Comparison of ENCODE assay signal across 16 mouse cellular contexts in genomic region chr6:51442191-51442835, GRCm38 (mm10). TPM values are rescaled to one million over a fixed set of nuclear protein-coding genes. Genes with fewer than 3 reads are reported as not detected.
A peak's percentile ranks its signal among the peaks of the same experiment; 100 is the strongest.
DNase-seq lines count a peak whose midpoint lies in the region; ATAC-seq and TF ChIP-seq lines count a peak whose summit lies in the region.
"Had no signal": no experiment of that assay in that cellular context is flagged by ENCODE, and none has a peak within 500 bp of the region (broad histone marks: within the 10 kb centered on the region; RNA-seq: fewer than 3 reads in every experiment).

No protein-coding gene starts in this region.

- ATAC-seq in intestine, embryonic 16.5 days = peak; percentile 53; the same call in 1 of the 2 replicates
- ATAC-seq in intestine, postnatal 0 days = no peak
- ATAC-seq in CD4-positive, CD25-positive, alpha-beta regulatory T cell, adult 4 months = peak; percentile 43
- no peak for ATAC-seq in hindbrain, embryonic 11.5 days (ENCODE audit: low FRiP score)
- ATAC-seq: intestine, embryonic 15.5 days; lung, postnatal 0 days; midbrain, embryonic 13.5 days had no signal

- no peaks in the 10 kb centered on the region for H3K9me3 ChIP-seq in intestine, embryonic 16.5 days (ENCODE audit: control insufficient read depth, low read length)
- H3K9me3 ChIP-seq in intestine, postnatal 0 days (ENCODE audit: control insufficient read depth) = no peaks in the 10 kb centered on the region
- no peaks in the 10 kb centered on the region for H3K9me3 ChIP-seq in hindbrain, embryonic 11.5 days (ENCODE audit: control insufficient read depth, low read length)
- H3K9me3 ChIP-seq: intestine, embryonic 15.5 days; limb, embryonic 15.5 days; midbrain, embryonic 13.5 days; neural tube, embryonic 15.5 days had no signal

- no peak overlapping the region for H3K4me2 ChIP-seq in intestine, embryonic 16.5 days (ENCODE audit: low read depth, low read length)
- H3K4me2 ChIP-seq in intestine, postnatal 0 days (replicated peaks; ENCODE audit: low read depth) = no peak overlapping the region
- H3K4me2 ChIP-seq in hindbrain, embryonic 11.5 days (replicated peaks; ENCODE audit: low read depth, low read length) = no peak overlapping the region
- H3K4me2 ChIP-seq: intestine, embryonic 15.5 days; limb, embryonic 15.5 days; midbrain, embryonic 13.5 days; neural tube, embryonic 15.5 days had no signal

- no peak; the same call in 1 of the 2 replicates for TF ChIP-seq CTCF in intestine, postnatal 0 days (IDR thresholded peaks at IDR 0.05; ENCODE audit: low read depth)
- TF ChIP-seq CTCF in thymus, adult 2 months (IDR thresholded peaks at IDR 0.05; ENCODE audit: borderline replicate concordance, control insufficient read depth, extremely low read depth, insufficient read depth, low read length, poor library complexity) = no peak

- H3K9ac ChIP-seq in intestine, embryonic 16.5 days (ENCODE audit: low read depth, low read length) = no peak overlapping the region
- no peak overlapping the region for H3K9ac ChIP-seq in intestine, postnatal 0 days (ENCODE audit: low read depth, low read length)
- no peak overlapping the region for H3K9ac ChIP-seq in hindbrain, embryonic 11.5 days (ENCODE audit: low read depth, low read length)
- H3K9ac ChIP-seq: intestine, embryonic 15.5 days; limb, embryonic 15.5 days; midbrain, embryonic 13.5 days; neural tube, embryonic 15.5 days had no signal

- 60% methylated on average over 9 of the region's 9 CpGs for WGBS in intestine, embryonic 16.5 days
- 49% methylated on average over 9 of the region's 9 CpGs for WGBS in intestine, postnatal 0 days
- 49% methylated on average over 9 of the region's 9 CpGs for WGBS in thymus, adult 2 months
- WGBS in hindbrain, embryonic 11.5 days = 55% methylated on average over 9 of the region's 9 CpGs

- no peaks in the 10 kb centered on the region for H3K27me3 ChIP-seq in intestine, embryonic 16.5 days (replicated peaks; ENCODE audit: control insufficient read depth, insufficient read depth, low read length)
- no peaks in the 10 kb centered on the region; the same call in 1 of the 2 replicates for H3K27me3 ChIP-seq in intestine, postnatal 0 days (replicated peaks; ENCODE audit: control insufficient read depth, insufficient read depth, low read length)
- no peaks in the 10 kb centered on the region for H3K27me3 ChIP-seq in thymus, adult 2 months (ENCODE audit: control insufficient read depth, insufficient read depth, low read length)
- no peaks in the 10 kb centered on the region for H3K27me3 ChIP-seq in hindbrain, embryonic 11.5 days (ENCODE audit: control insufficient read depth, insufficient read depth, low read length)
- H3K27me3 ChIP-seq: intestine, embryonic 15.5 days; limb, embryonic 15.5 days; midbrain, embryonic 13.5 days; neural tube, embryonic 15.5 days had no signal

- peak; percentile 93 for DNase-seq in ZHBTc4 (ENCODE audit: low read depth, low spot score)
- peak; percentile 59 for DNase-seq in thymus, adult 2 months
- DNase-seq in urinary bladder, adult 18-20 months (ENCODE audit: low spot score in 2 of 2) = no peak
- DNase-seq in hindbrain, embryonic 11.5 days (ENCODE audit: low spot score) = no peak
- DNase-seq in urinary bladder, postnatal 4 days (ENCODE audit: low spot score in 2 of 2) = no peak
- DNase-seq: cerebellum, adult 11-12 months; embryo, embryonic 11 days; heart, postnatal 14 days had no signal

- no peaks in the 10 kb centered on the region for H3K36me3 ChIP-seq in intestine, embryonic 16.5 days (ENCODE audit: control insufficient read depth, insufficient read depth, low read length)
- no peaks in the 10 kb centered on the region for H3K36me3 ChIP-seq in intestine, postnatal 0 days (ENCODE audit: control insufficient read depth, insufficient read depth)
- H3K36me3 ChIP-seq in thymus, adult 2 months (ENCODE audit: control insufficient read depth, insufficient read depth, low read length) = no peaks in the 10 kb centered on the region
- no peaks in the 10 kb centered on the region for H3K36me3 ChIP-seq in hindbrain, embryonic 11.5 days (ENCODE audit: control insufficient read depth, insufficient read depth, low read length)
- H3K36me3 ChIP-seq: intestine, embryonic 15.5 days; limb, embryonic 15.5 days; midbrain, embryonic 13.5 days; neural tube, embryonic 15.5 days had no signal

- no peak overlapping the region for H3K4me3 ChIP-seq in intestine, embryonic 16.5 days (ENCODE audit: low read length)
- no peak overlapping the region for H3K4me3 ChIP-seq in intestine, postnatal 0 days (ENCODE audit: low read depth, low read length)
- H3K4me3 ChIP-seq in thymus, adult 2 months (ENCODE audit: control insufficient read depth, insufficient read depth, low read length) = no peak overlapping the region
- H3K4me3 ChIP-seq in hindbrain, embryonic 11.5 days (ENCODE audit: low read depth, low read length) = no peak overlapping the region
- H3K4me3 ChIP-seq: intestine, embryonic 15.5 days; limb, embryonic 15.5 days; midbrain, embryonic 13.5 days; neural tube, embryonic 15.5 days had no signal

- H3K27ac ChIP-seq in intestine, embryonic 16.5 days (ENCODE audit: low read length) = no peak overlapping the region
- no peak overlapping the region for H3K27ac ChIP-seq in intestine, postnatal 0 days (ENCODE audit: low read depth, low read length)
- H3K27ac ChIP-seq in thymus, adult 2 months (ENCODE audit: control insufficient read depth, insufficient read depth, low read length) = no peak overlapping the region
- H3K27ac ChIP-seq in hindbrain, embryonic 11.5 days (ENCODE audit: low read depth, low read length) = no peak overlapping the region
- H3K27ac ChIP-seq: intestine, embryonic 15.5 days; limb, embryonic 15.5 days; midbrain, embryonic 13.5 days; neural tube, embryonic 15.5 days had no signal

- no peaks in the 10 kb centered on the region for H3K4me1 ChIP-seq in intestine, embryonic 16.5 days (ENCODE audit: control insufficient read depth, insufficient read depth, low read length)
- no peaks in the 10 kb centered on the region for H3K4me1 ChIP-seq in intestine, postnatal 0 days (replicated peaks; ENCODE audit: control insufficient read depth, insufficient read depth, low read length)
- H3K4me1 ChIP-seq in thymus, adult 2 months (replicated peaks; ENCODE audit: control insufficient read depth, insufficient read depth, low read length) = peaks cover 10% of the 10 kb centered on the region
- no peaks in the 10 kb centered on the region for H3K4me1 ChIP-seq in hindbrain, embryonic 11.5 days (replicated peaks; ENCODE audit: control insufficient read depth, insufficient read depth, low read length)
- H3K4me1 ChIP-seq: intestine, embryonic 15.5 days; midbrain, embryonic 13.5 days; neural tube, embryonic 15.5 days had no signal

- no peak for TF ChIP-seq POLR2A in thymus, adult 2 months (IDR thresholded peaks at IDR 0.05; ENCODE audit: control insufficient read depth, extremely low read depth, insufficient read depth, low read length, poor library complexity)

RNA-seq across cellular contexts. Expression of gene Nfe2l3, which starts 9.8 kb away (rescaled TPM):
- polyA plus RNA-seq in intestine, embryonic 16.5 days (2015; fragmentation: Nextera tagmentation; extraction: Ambion mirVana) = 0.95 and 1.2 TPM in 2 replicates
- 0.99 and 1.1 TPM in 2 replicates for polyA plus RNA-seq in intestine, postnatal 0 days (2015; fragmentation: Nextera tagmentation; extraction: Ambion mirVana)
- 1 to 10 TPM in 1 of 2 experiments, under 1 TPM in 1; 0.84 to 1.1 TPM for polyA plus RNA-seq in CD4-positive, CD25-positive, alpha-beta regulatory T cell, adult 4 months (2017; shearing (Covaris generic))
- polyA plus RNA-seq in thymus, adult 2 months (2012; rRNA removed) = 10.5 and 11.8 TPM in 2 replicates
- 2.6 and 2.7 TPM in 2 replicates for polyA plus RNA-seq in hindbrain, embryonic 11.5 days (2014; fragmentation: Nextera tagmentation; extraction: Ambion mirVana)

RNA-seq across cellular contexts. Expression of gene Hnrnpa2b1, which starts 27.4 kb away (rescaled TPM):
- 1,302 and 1,450 TPM in 2 replicates for polyA plus RNA-seq in intestine, embryonic 16.5 days (2015; fragmentation: Nextera tagmentation; extraction: Ambion mirVana)
- polyA plus RNA-seq in intestine, postnatal 0 days (2015; fragmentation: Nextera tagmentation; extraction: Ambion mirVana) = 654 and 678 TPM in 2 replicates
- polyA plus RNA-seq in CD4-positive, CD25-positive, alpha-beta regulatory T cell, adult 4 months (2017; shearing (Covaris generic)) = 1,000 to 10,000 TPM; 1,098 to 1,432 TPM
- 154 and 162 TPM in 2 replicates for polyA plus RNA-seq in thymus, adult 2 months (2012; rRNA removed)
- 1,561 and 1,692 TPM in 2 replicates for polyA plus RNA-seq in hindbrain, embryonic 11.5 days (2014; fragmentation: Nextera tagmentation; extraction: Ambion mirVana)

RNA-seq across cellular contexts. Expression of gene Cbx3, which starts 27.8 kb away (rescaled TPM):
- polyA plus RNA-seq in intestine, embryonic 16.5 days (2015; fragmentation: Nextera tagmentation; extraction: Ambion mirVana) = 266 and 290 TPM in 2 replicates
- 168 and 172 TPM in 2 replicates for polyA plus RNA-seq in intestine, postnatal 0 days (2015; fragmentation: Nextera tagmentation; extraction: Ambion mirVana)
- polyA plus RNA-seq in CD4-positive, CD25-positive, alpha-beta regulatory T cell, adult 4 months (2017; shearing (Covaris generic)) = 100 to 1,000 TPM; 577 to 675 TPM
- 20.5 and 24.4 TPM in 2 replicates for polyA plus RNA-seq in thymus, adult 2 months (2012; rRNA removed)
- polyA plus RNA-seq in hindbrain, embryonic 11.5 days (2014; fragmentation: Nextera tagmentation; extraction: Ambion mirVana) = 660 and 672 TPM in 2 replicates

Comparison
In these comparisons a context has a peak if more than half of its experiments do, and no peak if none do; other contexts are left out.
1. ATAC-seq: peak in intestine, embryonic 16.5 days (single experiment) and CD4-positive, CD25-positive, alpha-beta regulatory T cell, adult 4 months (single experiment); none in intestine, postnatal 0 days (single experiment) and hindbrain, embryonic 11.5 days (single experiment).
2. DNase-seq: peak in ZHBTc4 (single experiment) and thymus, adult 2 months (single experiment); none in urinary bladder, adult 18-20 months (0 of 2), hindbrain, embryonic 11.5 days (single experiment) and urinary bladder, postnatal 4 days (0 of 2).